Mouse (Mus musculus) ES-Bruce4 (cell line): Measurements from ENCODE around the gene Ube2d3.

Experiments used
- CTCF ChIP-seq: IDR thresholded peaks from one replicate; pipeline ENCODE4 v1.8.1; 2011; ENCODE audit warnings: low read depth, low read length
- EP300 ChIP-seq: IDR thresholded peaks from 2 replicates; pipeline ENCODE4 v1.6.1; 2011; ENCODE audit warnings: low read depth, low read length; ENCODE audit not compliant: insufficient read depth
- POLR2A ChIP-seq: IDR thresholded peaks from one replicate; pipeline ENCODE4 v1.8.1; 2011; ENCODE audit warnings: low read length; ENCODE audit not compliant: insufficient read depth

GRCm38 (mm10) chr3:135440221-135440620, 2.3 kb downstream of the Ube2d3 start:
- TF ChIP-seq POLR2A (no peak), CTCF (no peak), EP300 (no peak)
